Mouse (Mus musculus) spleen, adult 2 months (tissue): ENCODE measurements around the gene 4930426L09Rik.

Source experiments
- CTCF ChIP-seq: fragments of 200-500 bp; IDR thresholded peaks from 2 replicates; pipeline ENCODE4 v1.5.1; 2011; ENCODE audit warnings: mild to moderate bottlenecking, inconsistent platforms; ENCODE audit not compliant: insufficient read depth, insufficient read length, insufficient replicate concordance; ENCODE audit errors: extremely low read depth
- POLR2A ChIP-seq: fragments of 200-500 bp; IDR thresholded peaks from 2 replicates; pipeline ENCODE4 v1.6.1; 2011; ENCODE audit warnings: low read depth, low read length, inconsistent platforms

DNA sequence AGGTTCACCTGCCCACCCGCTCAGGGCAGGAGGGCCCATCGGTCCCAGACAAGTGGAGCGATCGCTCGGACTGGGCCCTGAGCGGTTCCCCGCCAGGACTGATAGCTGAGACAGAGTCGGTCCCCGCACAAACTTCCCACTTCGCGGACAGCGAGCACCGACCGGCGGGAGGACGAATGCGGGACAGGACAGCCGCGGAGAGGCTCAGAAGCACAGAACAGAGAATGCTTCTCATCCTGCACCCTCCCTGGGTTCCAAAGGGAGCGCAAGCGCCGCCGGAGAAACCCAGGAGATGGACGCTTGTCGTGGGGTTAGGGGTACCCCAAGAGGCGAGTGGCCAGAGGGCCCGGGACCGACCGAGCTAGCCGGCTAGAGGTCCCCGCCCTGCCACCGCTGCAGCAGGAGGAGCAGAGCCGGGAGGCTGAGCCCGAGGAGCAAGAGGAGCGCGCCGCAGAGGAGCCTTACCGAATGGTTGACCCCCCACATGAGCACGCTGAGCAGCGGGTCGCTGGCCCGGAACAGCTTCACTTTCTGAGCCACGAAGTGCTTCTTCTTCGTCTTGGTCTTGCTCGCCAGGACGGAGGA, 664 bp upstream of the 4930426L09Rik start:
- TF ChIP-seq CTCF (no peak), POLR2A (no peak)
